Mouse (Mus musculus) cerebellum, postnatal 25 days (tissue): ENCODE results near the gene Adig.

Source experiments
- DNase-seq, 2 experiments: peaks; one replicate each; pipeline ENCODE4 v3.0.0; 2021; ENCODE audit warnings: mixed read lengths in 2 of 2

Adig gene

GRCm38 (mm10) chr2:158501836-158502812 lies at the start of gene Adig:
Gene Adig, plus strand, starts transcription at chr2:158502612.
- DNase-seq: no peak

- no peak for DNase-seq
Measured at GRCm38 (mm10) chr2:158456451-158456850, 46.0 kb upstream of the Adig start.

- DNase-seq: no peak
Measured at GRCm38 (mm10) chr2:158457610-158458009, 44.8 kb upstream of the Adig start.

GRCm38 (mm10) chr2:158462450-158462849 lies 40.0 kb upstream of the Adig start:
- no peak for DNase-seq

- no peak for DNase-seq
Measured at GRCm38 (mm10) chr2:158474159-158474558, 28.3 kb upstream of the Adig start.

- no peak for DNase-seq
Measured at GRCm38 (mm10) chr2:158477640-158478039, 24.8 kb upstream of the Adig start.

- no peak for DNase-seq
Measured at GRCm38 (mm10) chr2:158498457-158498856, 4.0 kb upstream of the Adig start.

GRCm38 (mm10) chr2:158503226-158503625 lies 814 bp downstream of the Adig start:
- DNase-seq: no peak

- DNase-seq: no peak
Measured at GRCm38 (mm10) chr2:158503671-158504070, 1.3 kb downstream of the Adig start.

- no peak for DNase-seq
Measured at GRCm38 (mm10) chr2:158506475-158506874, 4.1 kb downstream of the Adig start.

- DNase-seq: no peak
Measured at GRCm38 (mm10) chr2:158507046-158507445, 4.6 kb downstream of the Adig start.

GRCm38 (mm10) chr2:158510665-158511064 lies 8.3 kb downstream of the Adig start:
- DNase-seq: peak in 1 of 2 experiments; percentile 33

- no peak for DNase-seq
Measured at GRCm38 (mm10) chr2:158512528-158512927, 10.1 kb downstream of the Adig start, which contains the start of gene Arhgap40. Gene Arhgap40, plus strand, starts transcription at chr2:158512796.

GRCm38 (mm10) chr2:158513821-158514336 lies 11.5 kb downstream of the Adig start:
- no peak for DNase-seq

GRCm38 (mm10) chr2:158518583-158518982 lies 16.2 kb downstream of the Adig start:
- DNase-seq: no peak

- no peak for DNase-seq
Measured at GRCm38 (mm10) chr2:158519071-158519470, 16.7 kb downstream of the Adig start.

GRCm38 (mm10) chr2:158519800-158520199 lies 17.4 kb downstream of the Adig start:
- DNase-seq: no peak

GRCm38 (mm10) chr2:158523060-158523459 lies 20.6 kb downstream of the Adig start:
- no peak for DNase-seq

GRCm38 (mm10) chr2:158524129-158524860 lies 21.9 kb downstream of the Adig start:
- DNase-seq: no peak

GRCm38 (mm10) chr2:158534090-158534489 lies 31.7 kb downstream of the Adig start:
- DNase-seq: peak; percentile 60 to 73

GRCm38 (mm10) chr2:158534559-158534958 lies 32.1 kb downstream of the Adig start:
- no peak for DNase-seq

GRCm38 (mm10) chr2:158539433-158540305 lies 37.3 kb downstream of the Adig start:
- DNase-seq: peak in 1 of 2 experiments; percentile 45
